Mouse (Mus musculus) liver, postnatal 0 days (tissue): ENCODE results near the gene Rps6ka2. TPM values are rescaled to one million over a fixed set of nuclear protein-coding genes. Genes with fewer than 3 reads are reported as not detected.

Source experiments
- ATAC-seq: fragments of 200-750 bp; cut with Nextera tagmentation; 2 replicates; pipeline ENCODE4 v1.8.0; 2017; ENCODE audit warnings: mild to moderate bottlenecking, moderate library complexity
- DNase-seq: peaks from one replicate; pipeline ENCODE4 v3.0.0-alpha.2; 2016
- H3K27ac ChIP-seq: fragments of 300-500 bp; sonication (generic); 2 replicates; pipeline ENCODE4 v1.5.1; 2014; ENCODE audit warnings: antibody characterized with exemption, moderate library complexity, mild to moderate bottlenecking, low read depth
- H3K27me3 ChIP-seq: fragments of 300-500 bp; sonication (generic); 2 replicates; pipeline ENCODE4 v1.6.1; 2014; ENCODE audit warnings: low read length, control low read depth, mixed read lengths; ENCODE audit not compliant: insufficient read depth
- H3K36me3 ChIP-seq: fragments of 300-500 bp; sonication (generic); replicated peaks from 2 replicates; pipeline ENCODE4 v1.6.1; 2014; ENCODE audit warnings: mild to moderate bottlenecking, control low read depth, low read length, moderate library complexity, mixed read lengths; ENCODE audit not compliant: insufficient read depth
- H3K4me1 ChIP-seq: fragments of 300-500 bp; sonication (generic); 2 replicates; pipeline ENCODE4 v1.6.1; 2014; ENCODE audit warnings: antibody characterized with exemption, mild to moderate bottlenecking, control low read depth; ENCODE audit not compliant: insufficient read depth
- H3K4me2 ChIP-seq: fragments of 300-500 bp; sonication (generic); 2 replicates; pipeline ENCODE4 v1.6.1; 2014; ENCODE audit warnings: low read depth, mild to moderate bottlenecking, low read length, moderate library complexity, mixed read lengths
- H3K4me3 ChIP-seq: fragments of 300-500 bp; sonication (generic); 2 replicates; pipeline ENCODE4 v1.5.1; 2014; ENCODE audit warnings: low read depth, low read length
- H3K9ac ChIP-seq: fragments of 300-500 bp; sonication (generic); replicated peaks from 2 replicates; pipeline ENCODE4 v1.6.1; 2014; ENCODE audit warnings: mild to moderate bottlenecking, moderate library complexity
- H3K9me3 ChIP-seq: fragments of 300-500 bp; sonication (generic); 2 replicates; pipeline ENCODE4 v1.6.1; 2016; ENCODE audit warnings: mild to moderate bottlenecking, control low read depth, low read length, mixed read lengths
- CTCF ChIP-seq: sonication (generic); IDR thresholded peaks from 2 replicates; pipeline ENCODE4 v1.5.1; 2016; ENCODE audit warnings: antibody characterized with exemption, low read depth
- EP300 ChIP-seq: IDR thresholded peaks from 2 replicates; pipeline ENCODE4 v1.6.1; 2016; ENCODE audit warnings: antibody characterized with exemption, low read depth, mild to moderate bottlenecking
- WGBS: fragments of 180-500 bp; shearing (Covaris S2); extraction: QIAGEN DNeasy Blood & Tissue Kit; methylation state at CpG from one replicate; pipeline ENCODE4 v1.1.7; 2014; ENCODE audit not compliant: insufficient replicate concordance; 5-methylcytosine and 5-hydroxymethylcytosine counted together
- polyA plus RNA-seq: library from polyadenylated mRNA; unstranded; fragments of >200 nt; fragmentation: Nextera tagmentation; extraction: Ambion mirVana; gene quantifications from 2 replicates; pipeline ENCODE4 v1.2.1, GENCODE M21; 2015

The Rps6ka2 gene
- polyA plus RNA-seq, 1 experiment from 2014 or later: 1.2 TPM

- H3K27me3 ChIP-seq: no peaks in the 10 kb centered on the region
- DNase-seq (no peak), ATAC-seq (no peak)
- WGBS: 77% methylated on average over 4 of the region's 4 CpGs
- no peaks in the 10 kb centered on the region for H3K36me3 ChIP-seq
- no peak overlapping the region for H3K4me2 ChIP-seq
- no peaks in the 10 kb centered on the region for H3K9me3 ChIP-seq
- no peak overlapping the region for H3K4me3 ChIP-seq
- no peak overlapping the region for H3K9ac ChIP-seq
- no peak overlapping the region for H3K27ac ChIP-seq
- H3K4me1 ChIP-seq: peaks cover 3% of the 10 kb centered on the region; the same call in 1 of the 2 replicates
- TF ChIP-seq CTCF (no peak), EP300 (no peak)
Observed at GRCm38 (mm10) chr17:7262620-7263019, 92.7 kb downstream of the Rps6ka2 start.

GRCm38 (mm10) chr17:7264610-7265009 is 94.7 kb downstream of the Rps6ka2 start:
- no peak for ATAC-seq
- no peak overlapping the region for H3K9ac ChIP-seq
- WGBS: 63% methylated on average over 5 of the region's 5 CpGs
- H3K27ac ChIP-seq: no peak overlapping the region
- no peak overlapping the region for H3K4me2 ChIP-seq
- no peak for TF ChIP-seq CTCF
- no peak for TF ChIP-seq EP300
- no peaks in the 10 kb centered on the region for H3K36me3 ChIP-seq
- H3K4me3 ChIP-seq: no peak overlapping the region
- no peak for DNase-seq
- peaks cover 3% of the 10 kb centered on the region; the same call in 1 of the 2 replicates for H3K4me1 ChIP-seq
- no peaks in the 10 kb centered on the region for H3K9me3 ChIP-seq
- no peaks in the 10 kb centered on the region for H3K27me3 ChIP-seq

- peaks cover under 1% of the 10 kb centered on the region; the same call in 1 of the 2 replicates for H3K4me1 ChIP-seq
- H3K9me3 ChIP-seq: no peaks in the 10 kb centered on the region
- no peaks in the 10 kb centered on the region for H3K36me3 ChIP-seq
- TF ChIP-seq EP300 (no peak), CTCF (no peak)
- ATAC-seq (no peak), DNase-seq (no peak)
- WGBS: 76% methylated on average over 4 of the region's 4 CpGs
- H3K27me3 ChIP-seq: no peaks in the 10 kb centered on the region
- H3K4me2 ChIP-seq: no peak overlapping the region
- H3K9ac ChIP-seq: no peak overlapping the region
- H3K27ac ChIP-seq: no peak overlapping the region
- no peak overlapping the region for H3K4me3 ChIP-seq
Observed at GRCm38 (mm10) chr17:7265291-7265690, 95.4 kb downstream of the Rps6ka2 start.

GRCm38 (mm10) chr17:7265705-7266368 is 95.9 kb downstream of the Rps6ka2 start:
- Histone ChIP-seq H3K4me1 (peaks cover 2% of the 10 kb centered on the region; the same call in 1 of the 2 replicates), H3K9ac (no peak overlapping the region), H3K4me2 (no peak overlapping the region), H3K27me3 (no peaks in the 10 kb centered on the region), H3K36me3 (no peaks in the 10 kb centered on the region), H3K9me3 (no peaks in the 10 kb centered on the region), H3K4me3 (no peak overlapping the region), H3K27ac (no peak overlapping the region)
- ATAC-seq: no peak
- DNase-seq: no peak
- no peak for TF ChIP-seq CTCF
- TF ChIP-seq EP300: no peak
- 52% methylated on average over 12 of the region's 12 CpGs for WGBS

- TF ChIP-seq CTCF: no peak
- TF ChIP-seq EP300: no peak
- no peak overlapping the region for H3K4me2 ChIP-seq
Observed at GRCm38 (mm10) chr17:7267843-7268242, 97.9 kb downstream of the Rps6ka2 start.

GRCm38 (mm10) chr17:7269151-7269806 is 99.4 kb downstream of the Rps6ka2 start:
- no peaks in the 10 kb centered on the region for H3K36me3 ChIP-seq
- WGBS: 52% methylated on average over 12 of the region's 12 CpGs
- no peaks in the 10 kb centered on the region for H3K9me3 ChIP-seq
- no peak overlapping the region for H3K9ac ChIP-seq
- H3K27ac ChIP-seq: no peak overlapping the region
- 0 out of 2 replicates have a peak, but pooled peaks have one; percentile 19 for ATAC-seq
- H3K4me1 ChIP-seq: peaks cover 3% of the 10 kb centered on the region; the same call in 1 of the 2 replicates
- no peak overlapping the region for H3K4me2 ChIP-seq
- H3K4me3 ChIP-seq: no peak overlapping the region
- TF ChIP-seq EP300 (no peak; the same call in 1 of the 2 replicates), CTCF (no peak)
- no peaks in the 10 kb centered on the region for H3K27me3 ChIP-seq
- DNase-seq: no peak

More at GRCm38 (mm10) chr17:7267843-7268242, 97.9 kb downstream of the Rps6ka2 start:
- Histone ChIP-seq H3K4me1 (peaks cover 3% of the 10 kb centered on the region; the same call in 1 of the 2 replicates), H3K9ac (no peak overlapping the region), H3K36me3 (no peaks in the 10 kb centered on the region), H3K9me3 (no peaks in the 10 kb centered on the region), H3K4me3 (no peak overlapping the region), H3K27me3 (no peaks in the 10 kb centered on the region), H3K27ac (no peak overlapping the region)
- ATAC-seq (no peak), DNase-seq (no peak)
- WGBS: 64% methylated on average over 2 of the region's 2 CpGs
